Comparison of ENCODE assay signal across 8 mouse cellular contexts in the genomic region with DNA sequence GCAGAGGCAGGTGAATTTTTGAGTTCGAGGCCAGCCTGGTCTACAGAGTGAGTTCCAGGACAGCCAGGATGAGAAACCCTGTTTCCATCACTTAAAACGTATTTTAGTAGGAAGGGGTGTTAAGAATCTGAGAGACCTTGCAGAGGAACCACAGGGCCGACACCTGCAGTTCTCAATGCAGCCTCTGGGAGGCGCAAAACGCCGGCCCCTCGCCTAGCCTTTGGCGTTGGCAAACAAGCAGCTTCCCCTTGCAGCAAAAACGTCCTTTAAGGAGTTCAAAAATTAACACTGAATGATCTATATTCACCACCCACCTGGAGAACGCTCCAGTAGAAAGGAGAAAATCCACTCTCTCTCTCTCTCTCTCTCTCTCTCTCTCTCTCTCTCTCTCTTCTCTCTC. TPM values are rescaled to one million over a fixed set of nuclear protein-coding genes. Genes with fewer than 3 reads are reported as not detected.
DNase-seq lines count a peak whose midpoint lies in the region; ATAC-seq and TF ChIP-seq lines count a peak whose summit lies in the region.

No protein-coding gene starts in this region.

- peaks cover 30% of the 10 kb centered on the region for H3K4me1 ChIP-seq in forebrain, embryonic 11.5 days (replicated peaks; ENCODE audit: control insufficient read depth, insufficient read depth, low read length)
- peaks cover 58% of the 10 kb centered on the region for H3K4me1 ChIP-seq in forebrain, embryonic 15.5 days
- H3K4me1 ChIP-seq in embryonic facial prominence, embryonic 13.5 days: peaks cover 59% of the 10 kb centered on the region
- H3K4me1 ChIP-seq in limb, embryonic 14.5 days (ENCODE audit: control insufficient read depth, insufficient read depth, low read length): peaks cover 30% of the 10 kb centered on the region
- peaks cover 60% of the 10 kb centered on the region for H3K4me1 ChIP-seq in neural tube, embryonic 13.5 days (replicated peaks)

- DNase-seq in forebrain, embryonic 11.5 days (ENCODE audit: low spot score): peak; percentile 86
- peak; percentile 87 for DNase-seq in adrenal gland, postnatal 10 days
- DNase-seq in heart, postnatal 4 days: peak; percentile 88
- peak; percentile 63 for DNase-seq in limb, embryonic 14.5 days (ENCODE audit: low spot score)
- DNase-seq in testis, postnatal 10 days (ENCODE audit: low spot score): peak; percentile 87

- no peak for TF ChIP-seq POLR2A in limb, embryonic 14.5 days (IDR thresholded peaks at IDR 0.05; ENCODE audit: borderline replicate concordance, extremely low read depth, insufficient read depth, insufficient read length)

- no peak for ATAC-seq in forebrain, embryonic 11.5 days (replicated peaks; ENCODE audit: low FRiP score)
- no peak for ATAC-seq in forebrain, embryonic 15.5 days (replicated peaks)
- ATAC-seq in embryonic facial prominence, embryonic 13.5 days (ENCODE audit: insufficient number of reproducible peaks, insufficient read depth, low FRiP score, low TSS enrichment, low read depth): no peak
- ATAC-seq in limb, embryonic 14.5 days (ENCODE audit: low FRiP score, low read depth): no peak
- ATAC-seq in neural tube, embryonic 13.5 days (ENCODE audit: low read depth): no peak

- no peak overlapping the region for H3K9ac ChIP-seq in forebrain, embryonic 11.5 days (ENCODE audit: low read length)
- H3K9ac ChIP-seq in forebrain, embryonic 15.5 days (replicated peaks): no peak overlapping the region
- H3K9ac ChIP-seq in embryonic facial prominence, embryonic 13.5 days: no peak overlapping the region
- H3K9ac ChIP-seq in limb, embryonic 14.5 days (ENCODE audit: low read depth, low read length, severe bottlenecking): no peak overlapping the region
- peak overlapping the region; percentile 72; the same call in 1 of the 2 replicates for H3K9ac ChIP-seq in neural tube, embryonic 13.5 days

- no peak overlapping the region for H3K27ac ChIP-seq in forebrain, embryonic 11.5 days (ENCODE audit: low read depth, low read length)
- no peak overlapping the region for H3K27ac ChIP-seq in forebrain, embryonic 15.5 days (replicated peaks)
- H3K27ac ChIP-seq in embryonic facial prominence, embryonic 13.5 days: no peak overlapping the region
- no peak overlapping the region for H3K27ac ChIP-seq in limb, embryonic 14.5 days (replicated peaks; ENCODE audit: low read depth, low read length)
- H3K27ac ChIP-seq in neural tube, embryonic 13.5 days (replicated peaks): no peak overlapping the region

- no peaks in the 10 kb centered on the region for H3K9me3 ChIP-seq in forebrain, embryonic 11.5 days (ENCODE audit: control insufficient read depth, low read length)
- no peaks in the 10 kb centered on the region for H3K9me3 ChIP-seq in forebrain, embryonic 15.5 days
- no peaks in the 10 kb centered on the region for H3K9me3 ChIP-seq in embryonic facial prominence, embryonic 13.5 days
- H3K9me3 ChIP-seq in limb, embryonic 14.5 days (ENCODE audit: control insufficient read depth, low read length): no peaks in the 10 kb centered on the region
- no peaks in the 10 kb centered on the region for H3K9me3 ChIP-seq in neural tube, embryonic 13.5 days

- H3K4me2 ChIP-seq in forebrain, embryonic 11.5 days (ENCODE audit: low read depth, low read length, severe bottlenecking): no peak overlapping the region
- no peak overlapping the region for H3K4me2 ChIP-seq in forebrain, embryonic 15.5 days (replicated peaks)
- peak overlapping the region; percentile 96; the same call in 1 of the 2 replicates for H3K4me2 ChIP-seq in embryonic facial prominence, embryonic 13.5 days
- no peak overlapping the region for H3K4me2 ChIP-seq in limb, embryonic 14.5 days (replicated peaks; ENCODE audit: low read depth, low read length, severe bottlenecking)
- no peak overlapping the region for H3K4me2 ChIP-seq in neural tube, embryonic 13.5 days

- no peaks in the 10 kb centered on the region for H3K36me3 ChIP-seq in forebrain, embryonic 11.5 days (ENCODE audit: control insufficient read depth, insufficient read depth, low read length)
- no peaks in the 10 kb centered on the region for H3K36me3 ChIP-seq in forebrain, embryonic 15.5 days
- H3K36me3 ChIP-seq in embryonic facial prominence, embryonic 13.5 days: no peaks in the 10 kb centered on the region
- no peaks in the 10 kb centered on the region for H3K36me3 ChIP-seq in limb, embryonic 14.5 days (ENCODE audit: control insufficient read depth, insufficient read depth, low read length)
- no peaks in the 10 kb centered on the region for H3K36me3 ChIP-seq in neural tube, embryonic 13.5 days

- 18% methylated on average over 10 of the region's 10 CpGs for WGBS in forebrain, embryonic 11.5 days
- 14% methylated on average over 10 of the region's 10 CpGs for WGBS in forebrain, embryonic 15.5 days
- 19% methylated on average over 10 of the region's 10 CpGs for WGBS in embryonic facial prominence, embryonic 13.5 days
- WGBS in limb, embryonic 14.5 days: 14% methylated on average over 10 of the region's 10 CpGs
- WGBS in neural tube, embryonic 13.5 days: 18% methylated on average over 10 of the region's 10 CpGs

- H3K27me3 ChIP-seq in forebrain, embryonic 11.5 days (ENCODE audit: control insufficient read depth, insufficient read depth, low read length): peaks cover 44% of the 10 kb centered on the region
- H3K27me3 ChIP-seq in forebrain, embryonic 15.5 days: peaks cover 14% of the 10 kb centered on the region
- H3K27me3 ChIP-seq in embryonic facial prominence, embryonic 13.5 days: peaks cover 17% of the 10 kb centered on the region; the same call in 1 of the 2 replicates
- H3K27me3 ChIP-seq in limb, embryonic 14.5 days (ENCODE audit: control insufficient read depth, insufficient read depth, low read length): no peaks in the 10 kb centered on the region
- peaks cover 44% of the 10 kb centered on the region for H3K27me3 ChIP-seq in neural tube, embryonic 13.5 days

- no peak overlapping the region for H3K4me3 ChIP-seq in forebrain, embryonic 11.5 days (ENCODE audit: low read depth, low read length)
- no peak overlapping the region for H3K4me3 ChIP-seq in forebrain, embryonic 15.5 days
- H3K4me3 ChIP-seq in embryonic facial prominence, embryonic 13.5 days: no peak overlapping the region
- no peak overlapping the region for H3K4me3 ChIP-seq in limb, embryonic 14.5 days (replicated peaks; ENCODE audit: low read length)
- no peak overlapping the region for H3K4me3 ChIP-seq in neural tube, embryonic 13.5 days

RNA-seq across cellular contexts. Expression of a gene that starts 1.8 kb away (rescaled TPM):
- 157 and 169 TPM in 2 replicates for polyA plus RNA-seq in forebrain, embryonic 11.5 days (2014; fragmentation: Nextera tagmentation; extraction: Ambion mirVana)
- polyA plus RNA-seq in forebrain, embryonic 15.5 days (2015; fragmentation: Nextera tagmentation; extraction: Ambion mirVana): 145 and 167 TPM in 2 replicates
- 10 to 100 TPM; 28.4 to 87.1 TPM for total RNA-seq in adrenal gland, postnatal 10 days (2021)
- polyA plus RNA-seq in embryonic facial prominence, embryonic 13.5 days (2015; fragmentation: Nextera tagmentation; extraction: Ambion mirVana): 50.6 and 55.5 TPM in 2 replicates
- 10 to 100 TPM; 23.8 to 29.4 TPM for total RNA-seq in heart, postnatal 4 days (2021)
- polyA plus RNA-seq in limb, embryonic 14.5 days (2012; rRNA removed): 50.0 and 51.5 TPM in 2 replicates
- 38.1 and 43.2 TPM in 2 replicates for polyA plus RNA-seq in limb, embryonic 14.5 days (2014; fragmentation: Nextera tagmentation; extraction: Ambion mirVana)
- polyA plus RNA-seq in neural tube, embryonic 13.5 days (2015; fragmentation: Nextera tagmentation; extraction: Ambion mirVana): 96.7 and 118 TPM in 2 replicates

RNA-seq across cellular contexts. Expression of a gene that starts 51.1 kb away (rescaled TPM):
- polyA plus RNA-seq in forebrain, embryonic 11.5 days (2014; fragmentation: Nextera tagmentation; extraction: Ambion mirVana): 8.3 and 8.4 TPM in 2 replicates
- polyA plus RNA-seq in forebrain, embryonic 15.5 days (2015; fragmentation: Nextera tagmentation; extraction: Ambion mirVana): 18.7 and 20.7 TPM in 2 replicates
- 10 to 100 TPM; 13.9 to 25.4 TPM for total RNA-seq in adrenal gland, postnatal 10 days (2021)
- 7.3 and 9.3 TPM in 2 replicates for polyA plus RNA-seq in embryonic facial prominence, embryonic 13.5 days (2015; fragmentation: Nextera tagmentation; extraction: Ambion mirVana)
- 10 to 100 TPM; 54.7 to 61.4 TPM for total RNA-seq in heart, postnatal 4 days (2021)
- 8.5 and 9.6 TPM in 2 replicates for polyA plus RNA-seq in limb, embryonic 14.5 days (2012; rRNA removed)
- 6.8 and 8.0 TPM in 2 replicates for polyA plus RNA-seq in limb, embryonic 14.5 days (2014; fragmentation: Nextera tagmentation; extraction: Ambion mirVana)
- polyA plus RNA-seq in neural tube, embryonic 13.5 days (2015; fragmentation: Nextera tagmentation; extraction: Ambion mirVana): 14.3 TPM in 2 replicates
